Mouse (Mus musculus): ENCODE results near the gene Dhdh. TPM values are rescaled to one million over a fixed set of nuclear protein-coding genes. Genes with fewer than 3 reads are reported as not detected.

Dhdh gene
- total and polyA plus RNA-seq, 3 experiments = 1.6 to 18.0 (median 6.8) TPM

- TF ChIP-seq GATA2 (IDR thresholded peaks at IDR 0.05; ENCODE audit: borderline replicate concordance, low read depth, low read length) (no peak), CTCF (IDR thresholded peaks at IDR 0.05; ENCODE audit: low read depth, low read length) (no peak), GATA1 (IDR thresholded peaks at IDR 0.05; ENCODE audit: borderline replicate concordance, low read length) (no peak), TAL1 (conservative IDR thresholded peaks at IDR 0.05; ENCODE audit: low read depth, low read length) (no peak), POLR2AphosphoS5 (IDR thresholded peaks at IDR 0.05; ENCODE audit: insufficient replicate concordance, low read depth, low read length) (no peak)
- peaks cover 99% of the 10 kb centered on the region for H3K36me3 ChIP-seq (replicated peaks)
- H3K9me3 ChIP-seq (replicated peaks) = no peaks in the 10 kb centered on the region
Observed at GRCm38 (mm10) chr7:45426556-45426955, 62.0 kb downstream of the Dhdh start.

GRCm38 (mm10) chr7:45421194-45421593 lies 67.4 kb downstream of the Dhdh start:
- H3K4me1 ChIP-seq (ENCODE audit: insufficient read depth, low read depth, low read length) = peaks cover 36% of the 10 kb centered on the region
- H3K9me3 ChIP-seq (replicated peaks) = no peaks in the 10 kb centered on the region
- TF ChIP-seq GATA2 (IDR thresholded peaks at IDR 0.05; ENCODE audit: borderline replicate concordance, low read depth, low read length) (no peak), TAL1 (conservative IDR thresholded peaks at IDR 0.05; ENCODE audit: low read depth, low read length) (no peak), POLR2AphosphoS5 (IDR thresholded peaks at IDR 0.05; ENCODE audit: insufficient replicate concordance, low read depth, low read length) (no peak), GATA1 (IDR thresholded peaks at IDR 0.05; ENCODE audit: borderline replicate concordance, low read length) (no peak), CTCF (IDR thresholded peaks at IDR 0.05; ENCODE audit: low read depth, low read length) (no peak)
- H3K4me3 ChIP-seq (ENCODE audit: low read depth, low read length) = no peak overlapping the region
- ATAC-seq (ENCODE audit: extremely low read depth, insufficient number of reproducible peaks, low FRiP score, poor library complexity, severe bottlenecking) = no peak
- H3K36me3 ChIP-seq (replicated peaks) = peaks cover 69% of the 10 kb centered on the region
- no peak for DNase-seq (ENCODE audit: low spot score)
- H3K27me3 ChIP-seq (ENCODE audit: insufficient read depth, low read length) = peaks cover 23% of the 10 kb centered on the region

More at GRCm38 (mm10) chr7:45426556-45426955, 62.0 kb downstream of the Dhdh start:
- DNase-seq (ENCODE audit: low spot score) (no peak), ATAC-seq (ENCODE audit: extremely low read depth, insufficient number of reproducible peaks, low FRiP score, poor library complexity, severe bottlenecking) (no peak)
- H3K4me1 ChIP-seq (ENCODE audit: insufficient read depth, low read depth, low read length) = peaks cover 57% of the 10 kb centered on the region
- H3K4me3 ChIP-seq (ENCODE audit: low read depth, low read length) = no peak overlapping the region
- H3K27me3 ChIP-seq (ENCODE audit: insufficient read depth, low read length) = no peaks in the 10 kb centered on the region

Other genes starting within 250 kb of the Dhdh start
Only the 20 nearest of the 36 such genes appear.
- 1.4 and 1.5 TPM in 2 replicates for gene Ppfia3, start 121.8 kb downstream of the Dhdh start, total RNA-seq (2014; fragmentation: Nextera tagmentation)
- 0.41 and 0.71 TPM in 2 replicates for gene Ppfia3, start 121.8 kb downstream of the Dhdh start, total RNA-seq (2017)
- 1.2 and 1.4 TPM in 2 replicates for gene Ppfia3, start 121.8 kb downstream of the Dhdh start, polyA plus RNA-seq (2012)
- not detected in 2 replicates for gene Lin7b, start 118.2 kb downstream of the Dhdh start, total RNA-seq (2014; fragmentation: Nextera tagmentation)
- gene Lin7b, start 118.2 kb downstream of the Dhdh start, total RNA-seq (2017) = 2.0 and 3.8 TPM in 2 replicates
- gene Lin7b, start 118.2 kb downstream of the Dhdh start, polyA plus RNA-seq (2012) = 0.86 and 1.1 TPM in 2 replicates
- gene Snrnp70, start 93.1 kb downstream of the Dhdh start, total RNA-seq (2014; fragmentation: Nextera tagmentation) = 154 and 174 TPM in 2 replicates
- gene Snrnp70, start 93.1 kb downstream of the Dhdh start, total RNA-seq (2017) = 319 and 333 TPM in 2 replicates
- 754 and 1,054 TPM in 2 replicates for gene Snrnp70, start 93.1 kb downstream of the Dhdh start, polyA plus RNA-seq (2012)
- gene Kcna7, start 83.2 kb downstream of the Dhdh start, total RNA-seq (2014; fragmentation: Nextera tagmentation) = not detected in 2 replicates
- gene Kcna7, start 83.2 kb downstream of the Dhdh start, total RNA-seq (2017) = 0.05 TPM in 1 of 2 replicates, not detected in the other
- gene Kcna7, start 83.2 kb downstream of the Dhdh start, polyA plus RNA-seq (2012) = not detected in 2 replicates
- gene Ntf5, start 75.1 kb downstream of the Dhdh start, total RNA-seq (2014; fragmentation: Nextera tagmentation) = not detected in 2 replicates
- gene Ntf5, start 75.1 kb downstream of the Dhdh start, total RNA-seq (2017) = 0.23 and 0.60 TPM in 2 replicates
- 0.16 and 0.33 TPM in 2 replicates for gene Ntf5, start 75.1 kb downstream of the Dhdh start, polyA plus RNA-seq (2012)
- gene Lhb, start 68.0 kb downstream of the Dhdh start, total RNA-seq (2014; fragmentation: Nextera tagmentation) = not detected in 2 replicates
- not detected in 2 replicates for gene Lhb, start 68.0 kb downstream of the Dhdh start, total RNA-seq (2017)
- gene Lhb, start 68.0 kb downstream of the Dhdh start, polyA plus RNA-seq (2012) = not detected in 2 replicates
- 39.4 and 44.8 TPM in 2 replicates for gene Gys1, start 54.0 kb downstream of the Dhdh start, total RNA-seq (2014; fragmentation: Nextera tagmentation)
- 18.8 and 22.1 TPM in 2 replicates for gene Gys1, start 54.0 kb downstream of the Dhdh start, total RNA-seq (2017)
- 34.3 and 36.7 TPM in 2 replicates for gene Gys1, start 54.0 kb downstream of the Dhdh start, polyA plus RNA-seq (2012)
- gene Ruvbl2, start 50.7 kb downstream of the Dhdh start, total RNA-seq (2014; fragmentation: Nextera tagmentation) = 255 and 345 TPM in 2 replicates
- gene Ruvbl2, start 50.7 kb downstream of the Dhdh start, total RNA-seq (2017) = 139 and 167 TPM in 2 replicates
- 639 and 877 TPM in 2 replicates for gene Ruvbl2, start 50.7 kb downstream of the Dhdh start, polyA plus RNA-seq (2012)
- gene Ftl1, start 28.9 kb downstream of the Dhdh start, total RNA-seq (2014; fragmentation: Nextera tagmentation) = 2,893 and 3,214 TPM in 2 replicates
- gene Ftl1, start 28.9 kb downstream of the Dhdh start, total RNA-seq (2017) = 4,307 and 4,361 TPM in 2 replicates
- 6,399 and 6,975 TPM in 2 replicates for gene Ftl1, start 28.9 kb downstream of the Dhdh start, polyA plus RNA-seq (2012)
- gene Bax, start 21.9 kb downstream of the Dhdh start, total RNA-seq (2014; fragmentation: Nextera tagmentation) = 68.8 and 93.1 TPM in 2 replicates
- 87.2 and 97.2 TPM in 2 replicates for gene Bax, start 21.9 kb downstream of the Dhdh start, total RNA-seq (2017)
- gene Bax, start 21.9 kb downstream of the Dhdh start, polyA plus RNA-seq (2012) = 287 and 342 TPM in 2 replicates
- 0.98 and 1.1 TPM in 2 replicates for gene Tulp2, start 6.9 kb downstream of the Dhdh start, total RNA-seq (2014; fragmentation: Nextera tagmentation)
- gene Tulp2, start 6.9 kb downstream of the Dhdh start, total RNA-seq (2017) = 0.23 and 0.49 TPM in 2 replicates
- gene Tulp2, start 6.9 kb downstream of the Dhdh start, polyA plus RNA-seq (2012) = 1.0 and 1.7 TPM in 2 replicates
- gene Gm45808, start 2.0 kb downstream of the Dhdh start, total RNA-seq (2014; fragmentation: Nextera tagmentation) = not detected in 2 replicates
- not detected in 2 replicates for gene Gm45808, start 2.0 kb downstream of the Dhdh start, total RNA-seq (2017)
- gene Gm45808, start 2.0 kb downstream of the Dhdh start, polyA plus RNA-seq (2012) = not detected in 2 replicates
- gene Nucb1, start 21.6 kb upstream of the Dhdh start, total RNA-seq (2014; fragmentation: Nextera tagmentation) = 91.8 and 127 TPM in 2 replicates
- 378 and 409 TPM in 2 replicates for gene Nucb1, start 21.6 kb upstream of the Dhdh start, total RNA-seq (2017)
- 403 and 408 TPM in 2 replicates for gene Nucb1, start 21.6 kb upstream of the Dhdh start, polyA plus RNA-seq (2012)
- gene Ppp1r15a, start 37.5 kb upstream of the Dhdh start, total RNA-seq (2014; fragmentation: Nextera tagmentation) = 57.6 and 75.0 TPM in 2 replicates
- 67.9 and 80.2 TPM in 2 replicates for gene Ppp1r15a, start 37.5 kb upstream of the Dhdh start, total RNA-seq (2017)
- gene Ppp1r15a, start 37.5 kb upstream of the Dhdh start, polyA plus RNA-seq (2012) = 56.8 and 62.3 TPM in 2 replicates
- gene Plekha4, start 37.5 kb upstream of the Dhdh start, total RNA-seq (2014; fragmentation: Nextera tagmentation) = 1.5 and 1.7 TPM in 2 replicates
- gene Plekha4, start 37.5 kb upstream of the Dhdh start, total RNA-seq (2017) = 0.70 and 2.8 TPM in 2 replicates
- gene Plekha4, start 37.5 kb upstream of the Dhdh start, polyA plus RNA-seq (2012) = 1.2 and 1.3 TPM in 2 replicates
- gene Hsd17b14, start 66.1 kb upstream of the Dhdh start, total RNA-seq (2014; fragmentation: Nextera tagmentation) = 34.9 and 44.8 TPM in 2 replicates
- gene Hsd17b14, start 66.1 kb upstream of the Dhdh start, total RNA-seq (2017) = 8.2 and 14.5 TPM in 2 replicates
- 5.1 and 6.0 TPM in 2 replicates for gene Hsd17b14, start 66.1 kb upstream of the Dhdh start, polyA plus RNA-seq (2012)
- gene Bcat2, start 81.3 kb upstream of the Dhdh start, total RNA-seq (2014; fragmentation: Nextera tagmentation) = 149 and 178 TPM in 2 replicates
- gene Bcat2, start 81.3 kb upstream of the Dhdh start, total RNA-seq (2017) = 45.9 and 47.0 TPM in 2 replicates
- gene Bcat2, start 81.3 kb upstream of the Dhdh start, polyA plus RNA-seq (2012) = 73.1 and 114 TPM in 2 replicates
- not detected in 2 replicates for gene Fgf21, start 126.7 kb upstream of the Dhdh start, total RNA-seq (2014; fragmentation: Nextera tagmentation)
- 0.16 TPM in 1 of 2 replicates, not detected in the other for gene Fgf21, start 126.7 kb upstream of the Dhdh start, total RNA-seq (2017)
- not detected in 2 replicates for gene Fgf21, start 126.7 kb upstream of the Dhdh start, polyA plus RNA-seq (2012)
- not detected in 2 replicates for gene Fut1, start 128.5 kb upstream of the Dhdh start, total RNA-seq (2014; fragmentation: Nextera tagmentation)
- 0.16 TPM in 1 of 2 replicates, not detected in the other for gene Fut1, start 128.5 kb upstream of the Dhdh start, total RNA-seq (2017)
- not detected in 2 replicates for gene Fut1, start 128.5 kb upstream of the Dhdh start, polyA plus RNA-seq (2012)
- gene Izumo1, start 133.0 kb upstream of the Dhdh start, total RNA-seq (2014; fragmentation: Nextera tagmentation) = 0.68 TPM in 1 of 2 replicates, not detected in the other
- gene Izumo1, start 133.0 kb upstream of the Dhdh start, total RNA-seq (2017) = 0.05 TPM in 1 of 2 replicates, not detected in the other
- gene Izumo1, start 133.0 kb upstream of the Dhdh start, polyA plus RNA-seq (2012) = 0.10 and 0.12 TPM in 2 replicates